Mouse (Mus musculus) erythroblast, embryonic 14.5 days (primary cell): ENCODE measurements around the gene Abhd16a.

ENCODE experiments used
- GATA1 ChIP-seq: IDR thresholded peaks from 2 replicates; pipeline ENCODE4 v1.6.1; 2012; ENCODE audit warnings: low read length, inconsistent platforms, mixed read lengths
- TAL1 ChIP-seq: IDR thresholded peaks from 3 replicates; pipeline ENCODE4 v1.6.1; 2012; ENCODE audit warnings: low read length, inconsistent platforms, mixed read lengths

- no peak for TF ChIP-seq GATA1
- no peak for TF ChIP-seq TAL1
Observed at GRCm38 (mm10) chr17:35068213-35068914, 20.7 kb upstream of the Abhd16a start.
